Mouse (Mus musculus): Measurements from ENCODE around the gene Gm21663.
"Not testable (repeated sequence)": the region's sequence is repeated elsewhere in the genome, so short reads cannot be mapped to it uniquely, and the experiment has no call there.

Gene Gm21663

GRCm38 (mm10) chr5:25942281-25942680 is at the start of gene Gm21663:
Gene Gm21663, minus strand, starts transcription at chr5:25942381.
- DNase-seq: not testable (repeated sequence)

- not testable (repeated sequence) for DNase-seq
These were observed 46.4 kb upstream of the Gm21663 start, which contains the start of gene Gm21698 for GRCm38 (mm10) chr5:25988550-25988949. Gene Gm21698, minus strand, starts transcription at chr5:25988650.

- DNase-seq: not testable (repeated sequence)
These were observed 30.4 kb upstream of the Gm21663 start, which contains the start of gene Gm21680 for GRCm38 (mm10) chr5:25972563-25972962. Gene Gm21680, minus strand, starts transcription at chr5:25972663.

DNA sequence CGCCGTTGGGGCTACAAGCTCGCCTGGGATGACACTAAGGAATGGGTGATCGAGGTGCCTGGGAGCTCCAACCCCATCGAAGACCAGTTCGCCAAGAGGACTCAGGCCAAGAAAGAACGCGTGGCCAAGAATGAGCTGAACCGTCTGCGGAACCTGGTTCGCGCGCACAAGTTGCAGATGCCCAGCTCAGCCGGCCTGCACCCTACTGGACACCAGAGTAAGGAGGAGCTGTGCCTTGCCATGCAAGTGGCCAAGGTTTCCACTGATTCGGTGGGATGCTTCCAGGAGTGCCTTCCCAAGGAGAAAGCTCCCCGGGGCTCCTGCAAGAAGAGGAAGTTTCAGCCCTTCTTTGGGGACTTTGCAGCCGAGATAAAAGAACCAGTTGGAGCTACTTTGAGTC is 14.9 kb upstream of the Gm21663 start:
- DNase-seq: not testable (repeated sequence)

- DNase-seq: not testable (repeated sequence)
These were observed 14.4 kb upstream of the Gm21663 start for GRCm38 (mm10) chr5:25956611-25957010.

DNA sequence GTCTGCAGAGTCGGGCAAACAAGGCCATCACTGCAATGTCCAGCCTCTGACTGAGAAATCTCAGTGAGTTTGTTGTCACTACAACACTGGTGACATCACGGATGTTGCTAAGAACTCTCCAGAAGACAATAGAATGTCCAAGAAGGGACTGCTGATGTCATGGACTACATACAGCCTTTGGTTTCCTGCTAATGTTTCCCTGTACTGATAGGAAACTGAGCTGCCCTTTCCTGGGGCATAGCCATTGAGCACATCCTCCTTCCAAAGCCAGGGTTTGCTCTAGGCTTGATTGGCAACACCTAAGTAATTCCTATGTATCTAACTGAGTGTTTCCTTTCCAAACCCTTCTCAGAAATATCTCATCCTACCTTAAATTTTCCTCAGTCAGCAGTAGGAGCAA is 12.1 kb upstream of the Gm21663 start, which contains the start of gene Gm21671:
Gene Gm21671, minus strand, starts transcription at position 101 of the 400 bp plus-strand sequence.
- not testable (repeated sequence) for DNase-seq

DNA sequence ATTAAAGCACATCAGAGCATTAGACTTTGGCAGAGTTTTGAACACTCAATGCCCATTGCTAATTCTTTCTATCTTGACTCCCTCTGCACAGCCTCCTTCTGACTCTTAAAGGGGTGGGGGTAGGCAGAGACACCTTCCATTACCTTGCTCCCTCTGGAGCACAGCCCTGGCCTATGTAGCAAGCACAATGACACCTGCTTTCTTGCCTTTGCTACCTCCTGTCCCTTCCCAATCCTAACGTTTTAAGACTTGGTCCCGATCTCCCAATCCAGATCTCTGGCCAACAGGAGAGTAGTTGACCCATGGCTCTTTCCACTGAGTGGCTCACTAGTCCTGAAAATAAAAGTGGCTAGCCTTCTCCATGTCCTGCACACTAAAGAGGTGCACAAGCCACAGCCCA is 3.2 kb upstream of the Gm21663 start:
- DNase-seq: not testable (repeated sequence)

- no peak for DNase-seq
These were observed 50.9 kb downstream of the Gm21663 start for GRCm38 (mm10) chr5:25891321-25891720.

DNA sequence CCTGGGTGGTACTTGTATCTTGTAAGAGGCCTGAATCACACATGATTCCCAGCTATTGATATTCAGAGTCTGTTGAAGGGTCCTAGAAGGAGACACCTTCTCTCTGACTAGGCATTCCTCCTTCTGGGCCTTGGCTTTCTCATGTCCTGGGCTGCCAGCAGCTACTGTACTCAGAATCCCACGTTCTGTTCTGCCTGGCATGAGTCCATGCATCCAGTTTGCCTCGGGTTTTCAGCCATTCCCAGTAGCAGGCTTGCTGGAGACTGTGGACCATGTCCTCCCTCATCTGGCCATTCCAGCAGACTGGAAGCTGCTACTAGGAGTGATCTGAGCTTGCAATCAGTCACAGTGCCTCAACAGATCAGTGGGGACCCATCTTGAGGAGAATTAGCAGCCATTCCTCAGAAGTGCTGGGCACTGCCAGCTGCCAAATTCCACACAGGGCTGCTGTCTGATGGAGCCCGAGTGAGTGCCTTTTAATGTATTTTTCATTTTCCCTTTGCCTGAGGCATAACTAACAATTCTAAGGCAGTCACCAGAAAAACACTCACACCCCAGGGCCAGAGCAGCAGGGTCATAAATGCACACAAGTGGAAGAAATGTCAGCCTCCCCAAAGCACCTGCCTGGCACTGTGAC is 52.3 kb downstream of the Gm21663 start:
- no peak for DNase-seq

- DNase-seq: no peak
These were observed 55.5 kb downstream of the Gm21663 start for GRCm38 (mm10) chr5:25886708-25887107.
